Mouse (Mus musculus) Muller cell, postnatal 12 days (primary cell): ENCODE results near the gene Yipf1.
"Not testable (repeated sequence)": the region's sequence is repeated elsewhere in the genome, so short reads cannot be mapped to it uniquely, and the experiment has no call there.

Experiments used
- DNase-seq: peaks from one replicate; pipeline ENCODE4 v3.0.0-alpha.2; 2015; ENCODE audit errors: inconsistent ontology term

The Yipf1 gene

GRCm38 (mm10) chr4:107323113-107323512, 8.9 kb downstream of the Yipf1 start:
- DNase-seq: no peak

DNA sequence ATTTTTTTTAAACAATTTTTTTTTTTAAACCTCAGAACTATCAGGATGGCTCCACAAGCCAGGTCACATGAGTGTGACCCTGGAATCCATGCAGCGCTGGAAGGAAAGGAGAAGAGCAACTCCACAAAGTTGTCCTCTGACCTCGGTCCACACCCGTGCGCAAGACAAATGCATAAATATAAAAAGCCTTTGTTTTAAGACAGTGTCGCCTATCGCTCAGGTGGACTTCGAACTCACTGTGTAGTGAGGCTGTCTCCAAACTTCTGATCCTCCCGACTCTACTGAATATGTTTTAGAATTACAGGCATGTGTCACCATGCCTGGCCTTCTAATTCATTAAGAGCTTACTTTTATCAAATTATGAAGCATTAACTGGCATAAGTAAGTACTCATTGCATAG, 14.4 kb downstream of the Yipf1 start:
- DNase-seq: no peak

DNA sequence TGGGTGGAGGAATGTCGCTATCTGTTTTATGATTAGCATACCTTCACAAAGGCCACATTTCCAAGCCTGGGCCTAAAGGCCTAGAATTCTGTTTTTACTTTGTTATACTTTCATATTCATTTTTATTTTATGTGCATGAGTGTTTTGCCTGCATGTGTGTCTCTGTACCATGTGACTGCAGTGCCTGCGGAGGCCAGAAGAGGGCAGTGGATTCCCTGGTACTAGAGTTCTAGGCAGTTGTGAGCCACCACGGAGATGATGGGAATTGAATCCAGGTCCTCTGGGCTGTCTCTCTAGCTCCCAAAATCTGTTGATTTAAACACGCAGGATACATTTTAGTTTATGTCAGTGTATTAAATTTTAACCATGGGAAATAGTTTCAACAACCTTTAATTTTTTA, 19.4 kb downstream of the Yipf1 start:
- DNase-seq: no peak

- DNase-seq: no peak
Observed at GRCm38 (mm10) chr4:107336356-107336755, 22.2 kb downstream of the Yipf1 start.

DNA sequence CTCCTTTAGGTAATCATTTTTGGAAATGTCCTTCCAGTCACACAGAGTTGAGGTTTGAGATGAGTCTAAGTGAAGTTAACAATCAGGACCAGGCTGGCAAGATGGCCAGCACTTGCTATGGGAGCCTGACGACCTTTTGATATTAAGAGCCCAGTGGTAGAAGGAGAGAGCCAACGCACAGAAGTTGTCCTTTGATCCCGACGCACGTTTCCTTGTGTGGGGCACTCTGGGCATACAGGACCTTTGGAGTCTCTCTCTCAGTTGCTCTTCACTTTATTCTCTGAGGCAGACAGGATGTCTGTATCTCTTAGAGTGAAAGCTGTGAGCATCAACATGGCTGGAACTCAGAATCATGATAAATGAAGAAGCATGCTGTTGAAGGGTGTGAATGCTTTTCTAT, 23.3 kb downstream of the Yipf1 start:
- no peak for DNase-seq

DNA sequence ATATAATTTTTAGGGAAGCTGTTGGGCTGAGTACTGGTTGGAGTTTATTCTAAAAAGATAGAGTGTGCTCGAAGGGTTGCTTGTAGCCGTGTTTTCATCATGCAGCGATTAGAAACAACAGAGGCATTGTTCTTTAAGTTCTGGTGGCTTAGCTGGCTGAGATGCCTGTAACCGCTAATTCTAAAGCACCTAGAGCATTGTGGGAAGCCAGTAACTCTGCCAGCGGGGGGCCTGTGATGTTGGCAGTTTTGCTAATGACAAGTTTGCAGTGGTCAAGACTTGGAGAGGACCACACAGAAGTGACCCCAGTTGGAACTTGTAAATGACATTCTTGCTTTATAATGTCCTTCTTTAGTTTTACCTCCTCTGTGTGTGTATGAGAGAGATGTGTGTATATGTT, 27.2 kb downstream of the Yipf1 start:
- DNase-seq: peak; percentile 82

DNA sequence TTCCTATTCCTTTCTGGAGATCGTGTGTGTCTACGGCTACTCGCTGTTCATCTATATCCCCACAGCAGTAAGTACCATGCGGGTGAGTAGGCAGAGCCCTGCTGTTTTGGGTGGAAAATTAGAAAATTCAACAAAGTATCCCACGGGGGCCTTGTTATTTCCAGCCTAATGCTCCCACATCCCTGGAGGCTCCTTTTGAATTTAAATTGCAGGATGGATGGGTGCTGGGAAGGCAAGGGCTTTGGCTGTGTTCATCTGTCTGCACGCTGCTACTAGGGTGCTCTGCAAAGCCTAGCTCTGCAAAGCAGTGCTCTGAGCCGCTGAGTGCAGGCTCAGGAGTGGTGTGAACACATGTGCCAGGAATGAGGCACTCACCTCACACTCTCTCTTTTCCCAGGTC, 30.4 kb downstream of the Yipf1 start:
- DNase-seq: no peak

DNA sequence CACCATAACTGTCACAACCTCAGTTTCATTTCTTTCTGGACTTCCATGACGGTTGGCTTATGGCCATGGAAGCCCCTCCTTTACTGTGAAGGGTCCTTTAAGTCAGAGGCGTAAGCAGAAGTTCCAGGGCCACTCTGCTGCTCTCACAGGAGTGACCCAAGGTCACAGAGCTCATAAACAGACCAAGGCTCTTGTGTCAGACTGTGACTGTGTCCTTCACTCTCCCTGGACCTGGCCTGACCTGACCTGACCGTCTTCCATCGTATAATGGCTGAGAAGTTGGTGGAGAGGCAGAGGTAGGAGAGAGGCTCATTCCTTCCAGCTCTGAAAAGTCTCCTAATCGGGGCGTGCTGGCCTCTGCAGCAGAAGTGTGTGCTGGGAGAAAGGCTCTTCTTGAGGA, 33.1 kb downstream of the Yipf1 start:
- DNase-seq: no peak

DNA sequence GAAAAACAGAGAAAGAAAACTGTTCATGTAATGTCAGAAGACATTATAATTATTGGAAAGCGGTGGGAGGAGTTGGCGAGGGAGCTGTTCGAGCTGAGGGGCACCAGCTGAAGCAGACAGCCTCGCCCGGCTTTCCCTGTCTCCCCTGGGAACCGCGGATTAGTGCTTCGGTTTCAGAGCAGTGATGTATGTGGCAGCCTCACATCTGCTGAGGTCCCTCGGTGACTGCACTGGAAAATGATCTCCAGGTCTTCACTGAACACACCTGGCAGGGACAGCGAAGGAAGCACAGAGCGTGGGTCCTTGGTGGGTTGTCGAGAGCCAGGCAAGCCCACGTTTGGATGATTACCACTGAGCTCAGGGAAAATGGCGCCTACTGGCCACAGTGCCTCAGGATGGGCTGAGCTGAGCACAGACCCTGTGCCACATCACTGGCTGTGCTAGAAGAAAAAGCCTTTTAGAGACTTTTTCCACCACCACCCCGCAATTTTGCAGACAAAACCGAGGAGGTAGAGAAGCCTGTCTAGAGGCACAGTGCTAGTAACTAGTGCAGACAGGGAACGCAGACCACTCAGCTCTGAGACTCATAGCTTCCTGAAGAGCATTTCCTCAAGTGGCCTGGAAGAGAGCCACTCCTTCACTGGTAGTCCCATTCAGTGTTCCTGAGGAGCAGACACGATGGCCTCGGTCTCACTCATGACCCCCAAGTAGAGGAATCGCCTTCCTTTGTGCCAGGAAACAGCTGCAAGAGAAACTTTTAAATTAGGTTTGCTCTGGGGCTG, 34.6 kb downstream of the Yipf1 start:
- DNase-seq: no peak

DNA sequence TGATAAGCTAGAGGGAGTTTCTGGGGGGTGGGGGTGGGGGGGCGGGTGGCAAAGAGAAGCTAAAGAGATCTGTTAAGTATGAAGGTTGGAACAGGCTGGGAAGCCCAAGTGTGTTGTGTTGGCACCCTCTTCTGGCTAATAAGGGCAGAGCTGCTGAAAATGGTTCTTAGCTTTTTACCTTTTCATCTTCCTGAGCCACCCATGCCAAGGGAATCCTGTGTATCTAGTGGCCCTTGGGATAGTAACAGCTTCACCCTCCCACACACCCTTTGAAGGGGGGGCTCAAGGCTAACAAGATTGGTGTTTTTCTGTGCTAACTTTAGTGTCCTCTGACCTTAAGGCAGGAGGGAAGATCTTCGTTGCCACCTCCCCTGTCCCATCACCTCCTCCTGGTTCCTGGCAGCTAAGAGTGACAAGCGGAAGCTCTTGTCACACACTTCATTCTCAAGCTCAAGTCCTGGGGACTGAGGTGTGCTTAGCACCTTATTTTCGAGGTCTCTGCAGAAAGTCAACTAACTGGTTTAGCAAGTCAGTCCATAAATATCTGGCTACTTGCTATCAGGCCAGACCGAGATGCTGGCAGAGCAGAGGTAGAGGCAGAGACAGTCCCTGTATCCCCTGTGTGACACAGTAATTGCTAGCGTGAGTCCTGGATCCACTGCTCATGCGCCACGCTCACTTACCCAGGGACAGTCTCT, 35.3 kb downstream of the Yipf1 start:
- peak; percentile 27 for DNase-seq

- DNase-seq: no peak
Observed at GRCm38 (mm10) chr4:107351368-107351767, 37.2 kb downstream of the Yipf1 start.

GRCm38 (mm10) chr4:107353612-107354011, 39.4 kb downstream of the Yipf1 start:
- DNase-seq: no peak

GRCm38 (mm10) chr4:107354126-107354525, 40.0 kb downstream of the Yipf1 start:
- no peak for DNase-seq

GRCm38 (mm10) chr4:107354543-107354942, 40.4 kb downstream of the Yipf1 start:
- DNase-seq: no peak

DNA sequence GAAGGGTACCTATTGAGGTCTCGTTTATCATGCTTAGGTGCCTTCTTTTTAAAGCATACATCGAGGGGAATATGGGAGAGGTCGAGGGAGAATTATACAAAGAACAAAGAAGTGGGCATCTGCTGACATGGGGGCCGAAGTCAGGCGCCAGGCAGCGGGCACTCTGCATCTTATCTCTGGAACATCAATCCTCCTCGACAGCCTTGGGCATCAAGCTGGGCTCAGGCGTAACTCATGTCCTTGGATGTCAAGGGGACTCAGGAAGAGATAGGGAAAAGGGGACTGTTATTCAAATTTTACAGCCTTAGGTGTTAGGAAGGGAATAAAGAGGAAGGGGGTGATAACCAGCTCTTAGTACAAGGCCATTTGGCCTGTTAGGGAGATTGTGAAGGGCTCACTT, 43.0 kb downstream of the Yipf1 start:
- DNase-seq: not testable (repeated sequence)

DNA sequence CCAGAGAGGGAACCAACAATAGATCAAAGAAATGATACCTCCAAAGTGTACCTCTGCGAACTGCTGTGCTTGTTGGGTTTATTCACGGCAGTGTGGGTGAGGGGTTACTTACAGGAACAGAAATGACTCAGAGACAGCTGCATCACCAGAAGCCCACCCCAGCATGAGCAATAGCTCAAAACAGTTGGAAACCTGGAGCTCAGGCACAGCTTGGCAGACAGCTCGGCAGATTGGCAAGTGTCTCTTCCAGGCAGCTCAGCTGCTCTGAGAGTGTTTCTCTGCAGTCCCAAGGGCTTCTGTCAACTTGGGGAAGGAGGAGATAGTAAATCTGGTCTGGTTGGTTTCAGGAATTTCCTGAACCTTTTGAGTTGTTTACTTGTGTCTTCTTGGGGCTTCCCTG, 44.3 kb downstream of the Yipf1 start:
- no peak for DNase-seq

GRCm38 (mm10) chr4:107360457-107361145, 46.4 kb downstream of the Yipf1 start:
- DNase-seq: no peak

GRCm38 (mm10) chr4:107362755-107363154, 48.6 kb downstream of the Yipf1 start:
- DNase-seq: no peak

GRCm38 (mm10) chr4:107363573-107363972, 49.4 kb downstream of the Yipf1 start:
- no peak for DNase-seq

GRCm38 (mm10) chr4:107364190-107364639, 50.1 kb downstream of the Yipf1 start:
- peak; percentile 26 for DNase-seq

GRCm38 (mm10) chr4:107366408-107366807, 52.2 kb downstream of the Yipf1 start:
- not testable (repeated sequence) for DNase-seq

DNA sequence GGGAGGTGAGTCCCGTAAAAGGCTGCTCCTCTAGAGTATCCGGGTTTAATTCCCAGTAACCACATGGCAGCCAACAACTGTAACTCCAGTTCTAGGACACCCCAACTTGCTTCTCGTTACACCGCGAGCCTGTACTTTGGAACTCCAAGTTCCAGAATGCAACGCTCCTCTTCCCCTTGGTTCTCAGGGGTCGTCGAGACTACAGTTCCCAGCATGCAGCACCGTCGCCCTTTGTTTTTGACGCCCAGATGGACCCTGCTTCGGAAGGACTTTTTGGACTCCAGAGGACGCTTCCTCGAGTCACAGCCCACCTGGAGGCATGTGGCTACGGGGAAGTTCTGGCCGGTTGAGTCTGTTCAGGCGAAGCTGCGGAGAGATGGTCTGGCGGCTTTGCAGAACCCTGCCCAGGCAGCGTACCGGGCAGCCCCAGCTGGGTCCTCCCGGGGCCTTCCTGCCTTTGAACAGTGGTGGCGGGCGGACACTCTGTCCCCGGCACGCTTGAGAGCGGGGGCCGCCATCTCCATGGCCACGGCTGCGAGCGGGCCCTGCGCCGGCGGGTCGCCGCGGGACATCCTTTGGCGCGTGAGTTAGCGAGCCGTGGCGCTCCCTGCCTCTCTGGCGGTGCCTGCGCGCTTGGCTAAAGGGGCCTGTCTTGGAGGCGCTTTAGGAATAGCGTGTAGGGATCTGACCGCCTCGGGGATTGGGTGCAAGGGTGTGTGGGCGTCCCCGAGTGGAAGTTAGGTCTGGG, 53.6 kb downstream of the Yipf1 start, which contains the start of gene Ndc1:
Gene Ndc1 (plus strand): TSS at position 218 of the 748 bp plus-strand sequence.
- peak; percentile 93 for DNase-seq
